Mouse (Mus musculus) brown adipose tissue, adult 24 weeks (tissue): ENCODE results near the gene Gpatch8. TPM values are rescaled to one million over a fixed set of nuclear protein-coding genes. Genes with fewer than 3 reads are reported as not detected.
A peak's percentile ranks its signal among the peaks of the same experiment; 100 is the strongest.
"Not testable (repeated sequence)": the region's sequence is repeated elsewhere in the genome, so short reads cannot be mapped to it uniquely, and the experiment has no call there.

Experiments used
- H3K27ac ChIP-seq: fragments of 200-500 bp; replicated peaks from 2 replicates; pipeline ENCODE4 v1.5.1; 2012; ENCODE audit warnings: low read depth, mild to moderate bottlenecking, low read length
- H3K4me1 ChIP-seq: fragments of 200-500 bp; 2 replicates; pipeline ENCODE4 v1.6.1; 2012; ENCODE audit warnings: low read length, mixed read lengths; ENCODE audit not compliant: control insufficient read depth, insufficient read depth, insufficient read length
- H3K4me3 ChIP-seq: fragments of 200-500 bp; 2 replicates; pipeline ENCODE4 v1.5.1; 2012; ENCODE audit warnings: low read depth, mild to moderate bottlenecking, low read length, moderate library complexity; ENCODE audit not compliant: insufficient read depth
- polyA plus RNA-seq: library from polyadenylated mRNA; stranded (reverse); fragments of >200 nt; gene quantifications from 2 replicates; pipeline ENCODE4 v1.2.4, GENCODE M21; 2012; ENCODE audit not compliant: missing spikeins, insufficient read depth, insufficient read length

Gpatch8 gene
- polyA plus RNA-seq, 1 experiment, result 15.2 TPM

GRCm38 (mm10) chr11:102556716-102557074 lies 503 bp upstream of the Gpatch8 start:
- H3K4me1 ChIP-seq, result peaks cover 8% of the 10 kb centered on the region
- no peak overlapping the region for H3K4me3 ChIP-seq
- no peak overlapping the region for H3K27ac ChIP-seq

- Histone ChIP-seq H3K4me1 (peaks cover 8% of the 10 kb centered on the region), H3K4me3 (peak overlapping the region; percentile 86), H3K27ac (peak overlapping the region; percentile 75)
Measured at GRCm38 (mm10) chr11:102555400-102556030, 677 bp downstream of the Gpatch8 start.

GRCm38 (mm10) chr11:102552051-102552450 lies 4.1 kb downstream of the Gpatch8 start:
- Histone ChIP-seq H3K4me3 (no peak overlapping the region), H3K4me1 (peaks cover 8% of the 10 kb centered on the region), H3K27ac (no peak overlapping the region)

- H3K4me1 ChIP-seq, result peaks cover 8% of the 10 kb centered on the region
- no peak overlapping the region for H3K27ac ChIP-seq
- H3K4me3 ChIP-seq, result no peak overlapping the region
Measured at GRCm38 (mm10) chr11:102551176-102551575, 5.0 kb downstream of the Gpatch8 start.

- peaks cover 4% of the 10 kb centered on the region; the same call in 1 of the 2 replicates for H3K4me1 ChIP-seq
- no peak overlapping the region for H3K4me3 ChIP-seq
- H3K27ac ChIP-seq, result no peak overlapping the region
Measured at GRCm38 (mm10) chr11:102541471-102541870, 14.7 kb downstream of the Gpatch8 start.

- not testable (repeated sequence) for H3K27ac ChIP-seq, H3K4me1 ChIP-seq, H3K4me3 ChIP-seq
Measured at GRCm38 (mm10) chr11:102540286-102540685, 15.9 kb downstream of the Gpatch8 start.

GRCm38 (mm10) chr11:102539690-102540089 lies 16.5 kb downstream of the Gpatch8 start:
- H3K4me1 ChIP-seq, result no peaks in the 10 kb centered on the region

GRCm38 (mm10) chr11:102536210-102536609 lies 20.0 kb downstream of the Gpatch8 start:
- H3K27ac ChIP-seq, result no peak overlapping the region
- no peak overlapping the region for H3K4me3 ChIP-seq
- peaks cover 3% of the 10 kb centered on the region; the same call in 1 of the 2 replicates for H3K4me1 ChIP-seq

More at GRCm38 (mm10) chr11:102539690-102540089, 16.5 kb downstream of the Gpatch8 start:
- no peak overlapping the region for H3K4me3 ChIP-seq
- no peak overlapping the region for H3K27ac ChIP-seq

GRCm38 (mm10) chr11:102534078-102534477 lies 22.1 kb downstream of the Gpatch8 start:
- peaks cover 3% of the 10 kb centered on the region; the same call in 1 of the 2 replicates for H3K4me1 ChIP-seq
- no peak overlapping the region for H3K4me3 ChIP-seq
- H3K27ac ChIP-seq, result no peak overlapping the region

GRCm38 (mm10) chr11:102531425-102531824 lies 24.8 kb downstream of the Gpatch8 start:
- no peak overlapping the region for H3K4me3 ChIP-seq
- no peak overlapping the region; the same call in 1 of the 2 replicates for H3K27ac ChIP-seq
- peaks cover 3% of the 10 kb centered on the region; the same call in 1 of the 2 replicates for H3K4me1 ChIP-seq

- H3K27ac ChIP-seq, result no peak overlapping the region
- no peaks in the 10 kb centered on the region for H3K4me1 ChIP-seq
- H3K4me3 ChIP-seq, result no peak overlapping the region
Measured at GRCm38 (mm10) chr11:102514793-102515424, 41.3 kb downstream of the Gpatch8 start.

GRCm38 (mm10) chr11:102510226-102510625 lies 46.0 kb downstream of the Gpatch8 start:
- no peak overlapping the region for H3K4me3 ChIP-seq
- no peak overlapping the region for H3K27ac ChIP-seq
- H3K4me1 ChIP-seq, result no peaks in the 10 kb centered on the region

GRCm38 (mm10) chr11:102496732-102497131 lies 59.5 kb downstream of the Gpatch8 start:
- H3K4me1 ChIP-seq, result no peaks in the 10 kb centered on the region
- no peak overlapping the region for H3K27ac ChIP-seq
- no peak overlapping the region for H3K4me3 ChIP-seq

GRCm38 (mm10) chr11:102496206-102496605 lies 60.0 kb downstream of the Gpatch8 start:
- Histone ChIP-seq H3K4me3 (no peak overlapping the region), H3K4me1 (no peaks in the 10 kb centered on the region), H3K27ac (no peak overlapping the region)

GRCm38 (mm10) chr11:102495742-102496141 lies 60.5 kb downstream of the Gpatch8 start:
- Histone ChIP-seq H3K4me1 (no peaks in the 10 kb centered on the region), H3K4me3 (no peak overlapping the region), H3K27ac (no peak overlapping the region)

GRCm38 (mm10) chr11:102495114-102495513 lies 61.1 kb downstream of the Gpatch8 start:
- H3K4me3 ChIP-seq, result no peak overlapping the region
- no peak overlapping the region for H3K27ac ChIP-seq
- no peaks in the 10 kb centered on the region for H3K4me1 ChIP-seq
